Mouse (Mus musculus) heart, adult 18-20 months (tissue): Measurements from ENCODE around the gene Atn1. TPM values are rescaled to one million over a fixed set of nuclear protein-coding genes. Genes with fewer than 3 reads are reported as not detected.
A peak's percentile ranks its signal among the peaks of the same experiment; 100 is the strongest.

Experiments
- DNase-seq, 2 experiments: peaks; one replicate each; pipeline ENCODE4 v3.0.0; 2021 to 2022; ENCODE audit warnings: mixed read lengths in 1 of 2
- microRNA-seq, 2 experiments: library from miRNA; unstranded; fragments of <30 nt; microRNA quantifications; one replicate each; pipeline ENCODE4 v1.2.0; 2022
- total RNA-seq, 2 experiments: library from RNA; stranded (reverse); gene quantifications; 2 replicates each; pipeline ENCODE4 v1.2.3; 2021

The Atn1 gene
- total RNA-seq, 2 experiments from 2014 or later: 41.1 to 46.9 TPM

- DNase-seq: no peak
These were observed 47.9 kb downstream of the Atn1 start for GRCm38 (mm10) chr6:124708289-124708889.

GRCm38 (mm10) chr6:124706061-124706627 lies 50.2 kb downstream of the Atn1 start:
- no peak for DNase-seq

- no peak for DNase-seq
These were observed 51.9 kb downstream of the Atn1 start for GRCm38 (mm10) chr6:124704417-124704816.

- DNase-seq: no peak
These were observed 52.5 kb downstream of the Atn1 start for GRCm38 (mm10) chr6:124703789-124704188.

GRCm38 (mm10) chr6:124702784-124703103 lies 53.6 kb downstream of the Atn1 start:
- peak; percentile 64 to 82 for DNase-seq

GRCm38 (mm10) chr6:124702102-124702783 lies 54.1 kb downstream of the Atn1 start:
- no peak for DNase-seq

GRCm38 (mm10) chr6:124701338-124701737 lies 55.0 kb downstream of the Atn1 start:
- no peak for DNase-seq

GRCm38 (mm10) chr6:124699962-124700610 lies 56.2 kb downstream of the Atn1 start:
- DNase-seq: peak; percentile 79 to 87

GRCm38 (mm10) chr6:124699366-124699765 lies 57.0 kb downstream of the Atn1 start:
- no peak for DNase-seq

GRCm38 (mm10) chr6:124698751-124699150 lies 57.6 kb downstream of the Atn1 start:
- no peak for DNase-seq

GRCm38 (mm10) chr6:124696441-124697150 lies 59.7 kb downstream of the Atn1 start:
- peak in 1 of 2 experiments; percentile 31 for DNase-seq

- DNase-seq: peak; percentile 83 to 88
These were observed 62.0 kb downstream of the Atn1 start for GRCm38 (mm10) chr6:124694166-124694955.

- no peak for DNase-seq
These were observed 62.9 kb downstream of the Atn1 start for GRCm38 (mm10) chr6:124693243-124693981.

Small RNAs within 50 kb of the gene (microRNA-seq; reads per million reads assigned to microRNA genes)
- gene Mir141 (25.9 to 30.7 reads per million in 2 experiments), gene Mir200c (366 to 2,357 reads per million in 2 experiments)

Other genes starting within 250 kb of the Atn1 start
- 10 to 100 TPM; 12.0 to 17.7 TPM for gene C1ra, start 244.1 kb downstream of the Atn1 start, total RNA-seq
- gene C1s1, start 214.2 kb downstream of the Atn1 start, total RNA-seq: 10 to 100 TPM; 27.9 to 33.2 TPM
- 1 to 10 TPM; 1.9 TPM for gene C1rb, start 186.2 kb downstream of the Atn1 start, total RNA-seq
- under 1 TPM; 0.57 to 0.90 TPM for gene C1s2, start 120.4 kb downstream of the Atn1 start, total RNA-seq
- 10 to 100 TPM; 37.3 to 38.3 TPM for gene Lpcat3, start 93.5 kb downstream of the Atn1 start, total RNA-seq
- gene Emg1, start 44.3 kb downstream of the Atn1 start, total RNA-seq: 10 to 100 TPM; 78.1 to 80.8 TPM
- gene Phb2, start 44.2 kb downstream of the Atn1 start, total RNA-seq: 100 to 1,000 TPM; 277 to 319 TPM
- 10 to 100 TPM in 1 of 2 experiments, 1 to 10 TPM in 1; 3.0 to 12.9 TPM for gene Ptpn6, start 17.8 kb downstream of the Atn1 start, total RNA-seq
- gene Grcc10, start 15.2 kb downstream of the Atn1 start, total RNA-seq: 100 to 1,000 TPM; 277 to 290 TPM
- gene Gm45234, start 503 bp downstream of the Atn1 start, total RNA-seq: not detected
- 1 to 10 TPM; 2.5 to 2.7 TPM for gene Eno2, start 13.1 kb upstream of the Atn1 start, total RNA-seq
- under 1 TPM; 0.55 to 0.82 TPM for gene Lrrc23, start 23.2 kb upstream of the Atn1 start, total RNA-seq
- gene Spsb2, start 52.1 kb upstream of the Atn1 start, total RNA-seq: 1 to 10 TPM; 2.7 to 3.0 TPM
- gene Tpi1, start 57.8 kb upstream of the Atn1 start, total RNA-seq: 1,000 to 10,000 TPM in 1 of 2 experiments, 100 to 1,000 TPM in 1; 897 to 1,017 TPM
- 10 to 100 TPM; 74.6 to 78.6 TPM for gene Usp5, start 73.0 kb upstream of the Atn1 start, total RNA-seq
- under 1 TPM; 0.54 to 0.55 TPM for gene Cdca3, start 73.0 kb upstream of the Atn1 start, total RNA-seq
- gene Gnb3, start 83.8 kb upstream of the Atn1 start, total RNA-seq: 10 to 100 TPM; 14.1 to 14.6 TPM
- gene P3h3, start 101.2 kb upstream of the Atn1 start, total RNA-seq: 1 to 10 TPM; 8.2 to 8.3 TPM
- under 1 TPM; 0.36 to 0.84 TPM for gene Gpr162, start 107.5 kb upstream of the Atn1 start, total RNA-seq
- 1 to 10 TPM in 1 of 2 experiments, under 1 TPM in 1; 0.50 to 3.7 TPM for gene Cd4, start 131.7 kb upstream of the Atn1 start, total RNA-seq
- gene Lag3, start 155.2 kb upstream of the Atn1 start, total RNA-seq: under 1 TPM; 0.23 to 0.35 TPM
- 100 to 1,000 TPM; 135 to 139 TPM for gene Ptms, start 163.6 kb upstream of the Atn1 start, total RNA-seq
- 100 to 1,000 TPM; 185 to 191 TPM for gene Mlf2, start 174.9 kb upstream of the Atn1 start, total RNA-seq
- 100 to 1,000 TPM in 1 of 2 experiments, 10 to 100 TPM in 1; 94.3 to 102 TPM for gene Cops7a, start 209.0 kb upstream of the Atn1 start, total RNA-seq
- under 1 TPM; 0.62 to 0.80 TPM for gene Pianp, start 240.2 kb upstream of the Atn1 start, total RNA-seq